Mouse (Mus musculus) bone marrow, adult 2 months (tissue): ENCODE measurements at regions not wholly inside any gene's neighbourhood (a gene's known extent, or its start where the extent isn't known, plus 50 kb on each side); places are given as distances from the start of the nearest gene placed in this dataset.

ENCODE experiments used
- CTCF ChIP-seq: fragments of 200-500 bp; IDR thresholded peaks from 2 replicates; pipeline ENCODE4 v1.5.1; 2011; ENCODE audit warnings: low read length, control low read depth; ENCODE audit not compliant: control insufficient read depth, insufficient read depth
- POLR2A ChIP-seq: fragments of 200-500 bp; IDR thresholded peaks from 2 replicates; pipeline ENCODE4 v1.6.1; 2011; ENCODE audit warnings: low read depth, mild to moderate bottlenecking, control low read depth, low read length, borderline replicate concordance; ENCODE audit not compliant: control insufficient read depth

DNA sequence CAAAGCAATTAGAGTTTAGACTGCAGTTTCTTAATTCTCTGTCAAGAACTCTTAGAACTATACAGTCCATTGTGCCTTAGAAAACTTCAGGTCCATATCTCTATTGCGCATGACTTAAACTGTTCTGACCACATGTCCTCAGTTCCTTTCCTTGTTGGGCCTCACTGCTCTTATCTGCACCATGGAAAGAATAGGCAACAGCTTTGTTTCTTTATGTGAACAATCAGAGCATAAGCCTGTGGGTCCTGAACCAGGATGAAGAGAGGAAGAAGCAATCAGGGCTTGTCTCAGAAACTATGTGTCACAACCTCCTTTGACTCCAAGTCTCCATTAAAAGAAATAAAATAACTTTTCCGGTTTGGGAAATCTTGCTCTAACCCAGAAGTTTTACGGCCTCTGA lies 68.6 kb upstream of the Las1l start:
- TF ChIP-seq CTCF (no peak), POLR2A (no peak)
